Mouse (Mus musculus): ENCODE measurements around the gene Mrps27. TPM values are rescaled to one million over a fixed set of nuclear protein-coding genes. Genes with fewer than 3 reads are reported as not detected.

The Mrps27 gene
- polyA plus RNA-seq, 2 experiments from 2014 or later, result 18.5 to 23.3 TPM

DNA sequence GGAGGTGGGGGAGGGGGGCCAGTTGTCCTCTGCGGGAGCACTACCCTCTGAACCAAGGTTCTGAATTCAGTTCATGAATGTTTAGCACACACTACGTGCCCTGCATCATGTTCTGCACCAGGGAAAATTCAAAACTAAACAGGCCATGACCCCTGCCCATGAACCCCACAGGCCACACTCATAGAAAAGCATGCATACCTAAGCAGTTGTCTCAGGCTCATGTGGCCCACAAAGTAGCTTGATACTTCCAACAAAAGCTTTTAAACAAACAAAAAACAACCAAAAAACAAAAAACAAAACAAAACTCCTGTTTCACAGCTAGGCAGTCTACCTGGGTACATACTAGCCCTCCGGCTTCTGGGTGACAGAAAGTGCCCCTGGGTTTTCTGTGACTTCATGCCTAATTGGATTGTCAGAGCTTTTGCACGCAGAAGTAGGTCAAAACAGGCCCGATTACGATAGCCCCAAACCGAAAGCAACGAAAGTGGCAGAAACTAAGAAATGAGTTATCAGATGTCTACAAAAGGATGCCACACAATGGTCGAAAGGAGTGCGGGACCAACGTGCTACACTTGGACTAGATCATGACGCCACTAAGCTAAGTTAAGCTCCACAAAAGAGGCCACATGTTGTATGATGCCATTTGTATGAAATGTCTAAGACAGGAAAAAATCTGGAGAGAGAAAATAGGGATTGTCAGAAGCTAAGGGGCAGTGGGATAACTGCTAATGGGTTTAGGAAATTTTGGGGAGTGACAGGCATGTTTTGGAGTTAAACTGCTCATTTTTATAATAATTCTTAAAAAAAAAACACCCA, 98.1 kb downstream of the Mrps27 start:
- ATAC-seq, result no peak

DNA sequence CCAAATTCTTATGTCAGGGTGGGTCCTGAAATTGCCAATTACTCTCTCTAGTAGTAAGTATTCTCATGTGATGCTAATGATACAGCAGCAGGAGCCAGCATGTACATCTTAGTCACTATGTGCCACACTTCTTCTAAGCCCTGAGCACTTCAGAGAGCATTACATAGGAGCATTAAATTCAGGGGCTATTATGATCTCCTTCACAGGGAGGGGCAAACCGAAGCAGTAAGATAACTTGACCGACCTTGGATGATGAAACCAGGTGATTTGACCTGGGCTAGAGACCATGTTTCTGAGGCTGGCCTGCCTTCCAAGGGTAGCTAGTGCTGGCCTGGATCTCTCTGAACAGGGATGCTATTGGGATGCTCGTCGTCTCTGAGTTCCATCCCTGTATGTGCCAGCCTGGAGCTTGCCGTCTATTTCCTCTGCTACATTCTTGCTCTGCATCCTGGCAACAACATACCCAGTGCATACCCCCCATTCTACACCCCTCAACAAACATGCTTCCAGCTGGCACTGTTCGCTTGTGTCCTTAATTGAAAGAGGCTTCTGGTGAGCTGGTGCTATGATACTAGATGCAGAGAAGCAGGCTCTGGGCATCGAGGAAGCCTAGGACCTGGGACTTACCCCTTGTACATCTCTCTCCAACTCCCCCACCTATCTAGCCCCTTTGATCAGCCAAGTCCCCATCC, 99.0 kb downstream of the Mrps27 start:
- no peak for ATAC-seq

DNA sequence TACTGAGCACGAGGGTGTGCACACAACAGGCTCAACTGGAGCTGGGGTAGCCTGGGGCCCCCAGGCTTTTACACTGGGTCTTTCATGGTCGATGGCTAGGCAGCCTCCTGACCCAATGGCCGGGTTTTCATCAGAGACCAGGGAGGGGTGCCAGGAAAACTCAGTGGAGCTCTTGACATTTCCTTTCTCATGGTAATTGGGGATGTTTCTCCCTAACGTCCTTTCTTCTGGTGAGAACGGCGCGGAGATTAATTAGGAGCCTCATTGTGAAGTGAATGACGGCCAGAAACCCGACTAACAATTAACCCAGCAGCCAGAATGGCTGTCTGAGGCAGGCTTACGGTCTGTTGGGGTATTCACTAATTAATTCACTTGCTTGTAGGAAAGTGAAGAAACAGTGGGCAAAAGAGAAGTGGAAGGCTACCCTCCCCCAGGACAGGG, 99.9 kb downstream of the Mrps27 start:
- ATAC-seq, result no peak

DNA sequence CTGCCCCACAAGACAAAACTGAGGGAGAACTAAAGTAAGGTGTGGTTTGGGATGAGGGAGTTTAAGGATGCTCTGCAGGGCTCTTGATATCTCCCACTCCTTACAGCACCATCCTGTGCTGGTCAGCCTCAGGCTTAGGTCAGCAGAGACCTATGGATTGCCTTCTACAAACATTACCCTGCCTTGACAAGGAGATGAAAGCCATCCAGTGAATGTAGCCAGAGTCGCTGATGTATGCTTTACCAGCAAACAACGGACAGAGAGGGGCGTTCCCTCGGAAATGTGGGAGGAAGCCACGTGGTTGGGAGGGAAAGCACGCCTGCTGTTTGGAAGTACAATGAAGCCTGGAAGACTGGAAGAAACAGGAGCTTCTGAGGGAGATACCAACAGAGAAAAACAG, 100.3 kb downstream of the Mrps27 start:
- no peak for ATAC-seq

DNA sequence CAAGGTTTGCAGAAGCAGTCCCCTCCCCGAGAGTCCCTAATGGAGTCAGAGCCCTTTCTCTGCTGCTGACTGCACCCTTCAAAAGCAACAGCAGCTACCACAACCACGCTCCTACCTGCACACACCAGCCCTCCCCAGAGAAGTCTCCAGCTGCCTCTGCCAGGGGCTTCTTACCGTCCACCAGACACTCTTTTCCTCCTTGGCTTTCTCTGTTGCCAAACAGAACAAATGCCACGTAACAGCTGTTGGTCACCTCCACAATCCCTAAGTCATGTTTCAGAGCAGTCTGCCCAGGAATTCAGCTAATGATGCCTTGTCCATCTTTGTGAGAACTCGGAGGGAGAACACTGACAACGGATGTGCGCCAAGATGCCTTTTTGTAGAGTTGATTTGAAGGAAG, 102.4 kb downstream of the Mrps27 start:
- no peak for ATAC-seq

DNA sequence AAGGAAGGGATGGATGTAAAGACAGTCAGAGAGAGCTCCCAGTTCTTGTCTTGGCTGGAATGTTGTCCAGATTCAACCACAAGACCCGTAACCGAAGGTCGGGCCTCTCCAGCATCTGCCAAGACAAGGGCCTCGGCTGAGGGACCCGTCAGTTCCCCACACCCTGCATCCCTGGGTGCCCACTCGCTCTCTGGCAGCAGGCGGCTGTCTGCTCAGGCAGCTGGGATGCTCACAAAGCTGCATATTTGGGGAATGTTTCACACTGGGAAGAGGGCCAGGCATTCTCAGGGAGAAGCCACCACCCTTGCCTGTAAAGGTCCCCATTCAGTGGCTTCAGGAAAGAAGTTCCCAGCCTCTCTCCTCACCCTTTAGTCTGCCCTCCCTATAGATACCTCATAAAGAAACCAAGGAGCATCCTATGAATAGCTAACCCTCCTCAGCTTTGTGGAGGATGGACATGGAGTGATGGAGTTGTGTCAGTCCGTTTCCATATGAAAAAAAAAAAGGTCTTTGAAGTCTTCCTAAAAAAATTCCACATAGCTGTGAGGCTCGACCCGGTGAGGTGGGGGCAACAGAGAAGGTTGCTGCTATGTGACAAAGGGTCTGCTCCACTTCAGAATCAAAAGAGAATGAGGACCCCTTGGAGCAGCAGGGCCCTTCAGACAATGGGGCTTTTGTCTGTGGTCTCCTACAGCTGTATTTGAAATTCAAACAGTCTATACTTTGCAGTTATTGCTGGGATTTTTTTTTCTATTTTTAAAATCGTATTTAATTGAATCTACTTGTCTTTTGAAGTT, 103.0 kb downstream of the Mrps27 start:
- no peak for ATAC-seq

DNA sequence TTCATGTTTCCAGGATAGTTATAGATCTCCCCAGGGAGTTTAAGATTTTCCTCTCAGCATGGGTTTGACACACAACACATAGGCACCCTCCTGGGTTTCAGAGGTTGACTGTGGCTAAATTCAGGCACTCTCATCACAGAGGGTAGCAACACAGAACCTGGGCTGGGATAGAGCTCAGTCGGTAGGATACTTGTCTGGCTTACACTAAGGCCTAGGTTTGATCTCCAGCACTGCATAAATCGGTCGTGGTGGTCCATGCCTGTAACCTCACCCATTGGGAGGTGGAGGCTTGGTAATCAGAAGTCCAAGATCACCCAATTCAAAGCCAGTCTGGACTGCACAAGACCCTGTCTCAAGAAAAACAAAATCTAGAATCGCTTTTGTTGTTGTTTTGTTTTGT, 103.7 kb downstream of the Mrps27 start:
- no peak for ATAC-seq

DNA sequence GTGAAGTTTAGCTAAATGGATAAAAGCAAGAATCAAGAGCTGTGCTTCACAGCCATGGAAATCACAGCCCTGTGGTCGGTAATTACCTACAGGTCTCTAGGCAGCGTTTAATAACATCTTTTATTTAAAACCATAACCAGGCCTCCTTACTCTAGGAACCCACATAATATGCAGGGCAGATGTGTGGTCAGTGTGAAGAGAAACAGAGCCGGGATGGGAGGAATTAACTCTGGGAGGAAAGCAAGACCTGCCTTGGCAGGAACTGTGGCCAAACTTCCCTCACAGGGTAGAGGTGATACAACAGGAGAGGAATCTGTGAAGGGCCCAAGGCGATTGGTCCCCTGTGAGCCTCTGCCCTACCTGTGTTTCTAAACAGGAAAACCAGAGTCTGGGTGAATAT, 105.0 kb downstream of the Mrps27 start:
- ATAC-seq, result no peak

DNA sequence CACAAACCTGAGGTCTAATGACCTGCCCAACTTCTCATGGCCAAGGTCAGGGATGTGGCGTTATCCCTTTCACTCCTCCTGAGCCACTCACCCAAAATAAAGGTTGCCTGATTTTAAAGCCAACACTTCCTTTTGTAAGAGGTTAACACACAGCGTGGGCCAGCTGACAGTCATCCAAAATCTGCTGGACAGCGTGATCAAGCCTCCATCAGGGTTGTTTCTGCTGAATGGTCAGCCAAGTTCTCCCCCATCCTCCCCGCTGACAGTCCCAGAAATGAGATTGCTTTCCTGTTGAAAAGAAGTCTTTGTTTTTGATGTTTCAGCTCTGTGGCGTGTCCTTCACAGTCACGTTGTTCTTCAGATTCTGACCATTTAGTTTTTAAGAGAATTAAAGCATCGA, 106.2 kb downstream of the Mrps27 start:
- ATAC-seq, result no peak

DNA sequence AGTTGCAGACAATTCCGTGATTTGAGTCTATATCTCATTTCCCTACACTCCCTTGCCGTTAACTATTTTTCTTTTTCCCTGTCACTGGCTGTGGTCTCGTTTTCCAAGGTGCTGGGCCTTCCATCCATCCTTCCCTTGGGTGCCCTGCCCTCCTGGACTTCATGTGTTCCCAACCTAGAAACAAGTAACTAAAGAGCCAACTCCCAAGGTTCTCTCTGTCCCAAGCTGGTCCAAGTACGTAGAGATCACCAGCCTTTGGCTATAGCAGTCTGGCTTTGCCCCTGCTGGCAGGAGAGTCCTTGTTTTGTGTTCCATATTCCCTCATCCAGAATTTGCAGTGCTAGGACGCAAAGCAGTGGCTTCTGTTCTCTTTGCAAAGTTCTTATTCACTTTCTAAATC, 106.7 kb downstream of the Mrps27 start:
- no peak for ATAC-seq

DNA sequence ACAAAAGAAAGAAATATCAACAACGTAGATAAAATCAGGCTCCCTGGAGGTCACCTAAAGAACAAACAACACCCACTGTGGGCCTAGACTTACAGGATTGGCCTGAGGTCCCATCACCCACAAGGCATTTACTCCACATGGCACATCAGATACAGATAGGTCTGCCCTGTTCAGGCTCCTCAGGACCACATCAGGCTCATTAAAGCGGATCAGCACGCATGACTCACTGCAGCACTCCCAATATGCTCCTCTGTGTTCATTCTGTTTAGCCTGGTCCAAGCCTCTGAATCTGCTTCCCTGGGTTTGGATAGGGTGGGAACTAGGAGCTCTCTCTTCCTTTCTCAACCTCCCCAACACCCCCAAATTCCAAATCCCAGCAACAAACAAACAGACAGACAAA, 107.9 kb downstream of the Mrps27 start:
- no peak for ATAC-seq

DNA sequence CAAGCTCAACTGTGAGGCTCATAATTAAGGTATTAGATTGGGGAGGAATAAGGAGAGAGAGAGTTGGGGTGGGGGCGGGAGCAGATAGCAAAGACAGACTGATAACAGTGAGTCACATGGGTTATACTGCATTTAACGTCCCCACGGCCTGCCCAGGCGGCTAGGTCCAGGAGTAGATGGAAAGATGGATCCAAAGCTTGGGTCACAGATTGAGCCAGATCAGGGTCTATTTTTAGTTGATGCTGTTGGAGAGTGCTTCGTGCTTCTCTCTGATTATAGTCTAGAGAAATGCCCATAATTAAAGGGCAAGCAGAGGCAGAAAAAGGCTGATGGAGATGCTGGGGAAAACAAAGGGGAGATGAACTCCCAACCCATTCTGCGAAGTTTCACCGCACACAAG, 110.4 kb downstream of the Mrps27 start:
- ATAC-seq, result no peak

DNA sequence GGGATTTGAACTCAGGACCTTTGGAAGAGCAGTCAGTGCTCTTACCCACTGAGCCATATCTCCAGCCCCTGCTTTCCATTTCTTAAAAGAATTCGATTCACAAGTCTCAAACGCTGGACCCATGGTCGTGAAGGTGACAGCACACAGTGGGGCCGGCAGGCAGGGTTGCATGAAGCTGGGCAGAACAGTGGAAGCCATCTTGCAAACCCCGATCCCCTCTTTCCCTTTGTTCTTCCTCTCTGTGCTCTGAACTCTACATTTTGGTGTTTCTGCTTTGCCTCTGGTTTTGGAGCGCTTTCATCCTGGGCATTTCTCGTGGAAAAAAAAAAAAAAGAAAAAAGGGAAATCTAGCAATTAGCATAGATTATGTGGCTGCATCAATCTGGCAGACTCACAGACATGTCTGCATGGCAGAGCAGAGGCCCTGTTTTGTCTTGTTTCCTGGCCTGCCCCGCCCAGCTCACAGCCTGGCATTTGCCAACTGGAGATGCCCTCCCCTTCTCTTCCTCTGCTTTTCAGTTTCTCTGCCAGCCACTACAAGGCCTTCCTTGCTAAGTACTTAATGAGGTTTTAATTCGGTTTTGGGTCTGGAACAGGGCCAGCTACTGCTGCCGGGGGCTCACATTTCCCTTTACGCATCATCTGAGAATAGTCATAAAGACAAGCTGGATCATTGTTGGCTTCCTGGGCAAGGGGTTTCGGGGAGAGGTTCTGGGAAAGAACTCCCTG, 114.2 kb downstream of the Mrps27 start:
- no peak for ATAC-seq

DNA sequence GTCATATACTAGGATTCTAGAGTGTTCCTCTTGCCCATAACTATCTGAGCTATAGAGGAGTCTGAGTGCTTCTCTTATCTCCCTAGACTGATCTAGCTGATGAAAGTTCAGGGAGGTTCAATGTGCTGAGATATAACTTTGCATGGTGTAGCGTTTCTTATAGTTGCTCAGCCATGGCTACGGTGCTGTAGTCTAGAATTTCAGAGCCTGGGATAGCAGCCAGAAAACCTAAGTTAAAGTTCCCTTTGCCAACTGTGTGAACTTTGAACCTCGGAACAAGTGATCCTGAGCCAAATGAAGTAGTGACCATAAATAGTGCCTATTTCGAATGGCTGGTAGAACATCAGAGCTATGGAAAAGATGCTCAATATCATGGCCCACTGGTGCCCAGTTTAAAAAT, 115.0 kb downstream of the Mrps27 start:
- ATAC-seq, result no peak

DNA sequence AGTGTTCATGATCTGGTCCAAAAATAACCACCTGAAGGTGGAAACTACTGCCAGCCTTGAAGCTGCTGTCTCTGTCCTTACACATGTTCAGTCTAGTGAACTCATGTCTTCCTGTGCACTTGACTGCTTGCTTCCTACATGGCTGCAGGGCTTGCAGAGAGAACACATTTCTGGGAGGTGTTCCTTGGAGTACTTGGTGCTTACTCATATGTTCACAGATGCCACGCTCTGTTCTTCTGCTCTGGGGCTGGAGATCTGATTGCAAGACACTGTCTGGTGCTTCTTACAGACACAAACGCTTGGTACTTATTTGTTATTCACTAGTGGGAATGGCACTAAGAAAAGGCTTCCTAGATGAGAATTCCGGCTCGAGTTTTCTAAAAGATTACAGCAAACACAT, 117.3 kb downstream of the Mrps27 start:
- ATAC-seq, result no peak

DNA sequence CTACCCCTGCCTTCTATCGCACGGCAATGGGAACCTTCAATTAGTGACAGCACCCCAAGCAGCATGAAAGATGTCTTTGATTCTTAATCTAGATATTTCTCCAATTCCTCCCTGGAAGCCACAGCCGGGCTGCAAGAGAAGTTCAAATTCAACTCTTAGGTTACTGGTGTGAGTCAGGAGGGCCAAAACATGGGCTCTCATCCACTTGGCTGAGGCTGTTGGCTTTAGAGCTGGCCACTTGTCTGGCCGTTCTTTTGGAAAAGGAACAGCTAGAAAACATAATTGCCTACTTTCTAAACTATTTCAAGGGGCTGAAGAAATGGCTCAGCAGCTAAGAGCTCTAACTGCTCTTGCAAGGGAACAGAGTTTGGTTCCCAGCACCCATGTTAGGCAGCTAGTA, 120.0 kb downstream of the Mrps27 start:
- ATAC-seq, result no peak

Other genes starting within 250 kb of the Mrps27 start
- not detected for gene Zfp366, start 160.0 kb upstream of the Mrps27 start, polyA plus RNA-seq (2017; shearing (Covaris generic))
- 10 to 100 TPM; 59.4 to 61.3 TPM for gene Ptcd2, start 81 bp upstream of the Mrps27 start, polyA plus RNA-seq (2017; shearing (Covaris generic))
- under 1 TPM; 0.04 to 0.40 TPM for gene Map1b, start 171.8 kb downstream of the Mrps27 start, polyA plus RNA-seq (2017; shearing (Covaris generic))

Data from activated CD4-positive, CD25-positive, alpha-beta regulatory T cell, adult 4 months (primary cell).